Mouse (Mus musculus): ENCODE data around the gene Bmp2.

GRCm38 (mm10) chr2:133540702-133541101 is 11.3 kb upstream of the Bmp2 start:
- TF ChIP-seq POLR2A (IDR thresholded peaks at IDR 0.05; ENCODE audit: control insufficient read depth, extremely low read depth, insufficient read depth, low read length, poor library complexity), result no peak
- no peak for TF ChIP-seq CTCF (IDR thresholded peaks at IDR 0.05; ENCODE audit: borderline replicate concordance, control insufficient read depth, extremely low read depth, insufficient read depth, low read length, poor library complexity)
